Mouse (Mus musculus) activated CD4-positive, CD25-positive, alpha-beta regulatory T cell (primary cell): ENCODE measurements around the gene Kif16b. TPM values are rescaled to one million over a fixed set of nuclear protein-coding genes. Genes with fewer than 3 reads are reported as not detected.

Source experiments
- polyA plus RNA-seq, 2 experiments: library from polyadenylated mRNA; unstranded; fragments of 100-300 nt; shearing (Covaris generic); gene quantifications; one replicate each; pipeline ENCODE4 v1.2.1; 2017

The Kif16b gene
- polyA plus RNA-seq: 10 to 100 TPM; 13.7 TPM

GRCm38 (mm10) chr2:142900862-142901805, at the start of gene Kif16b:
Kif16b (minus strand) TSS chr2:142901531.

Other genes starting within 250 kb of the Kif16b start
- 10 to 100 TPM; 71.1 to 75.8 TPM for gene Snrpb2, start 161.5 kb upstream of the Kif16b start, polyA plus RNA-seq
- gene Otor, start 176.9 kb upstream of the Kif16b start, polyA plus RNA-seq: under 1 TPM in 1 of 2 experiments, not detected in 1; 0.31 TPM